Mouse (Mus musculus) regulatory T cell (primary cell): ENCODE measurements around the gene Tmem256.

Experiments used
- in situ Hi-C: fragments of 300-600 bp; cut with MboI, MseI; formaldehyde crosslinking; loops from one replicate; pipeline ENCODE4 v1.15.1; 2025; ENCODE audit warnings: high pct_unique_total_duplicates

The Tmem256 gene

GRCm38 (mm10) chr11:69881787-69882670 lies 43.7 kb downstream of the Tmem256 start:
- in situ Hi-C loops = no loop called here

- in situ Hi-C loops = no loop called here
Observed at GRCm38 (mm10) chr11:69883066-69883465, 44.8 kb downstream of the Tmem256 start.

- in situ Hi-C loops = no loop called here
Observed at GRCm38 (mm10) chr11:69883527-69884151, 45.3 kb downstream of the Tmem256 start.

GRCm38 (mm10) chr11:69884240-69884639 lies 45.9 kb downstream of the Tmem256 start:
- in situ Hi-C loops = no loop called here

- in situ Hi-C loops = no loop called here
Observed at GRCm38 (mm10) chr11:69884663-69885062, 46.3 kb downstream of the Tmem256 start.

- in situ Hi-C loops = no loop called here
Observed at GRCm38 (mm10) chr11:69886907-69887635, 48.8 kb downstream of the Tmem256 start.
